Mouse (Mus musculus): ENCODE data around the gene Sox6.

DNA sequence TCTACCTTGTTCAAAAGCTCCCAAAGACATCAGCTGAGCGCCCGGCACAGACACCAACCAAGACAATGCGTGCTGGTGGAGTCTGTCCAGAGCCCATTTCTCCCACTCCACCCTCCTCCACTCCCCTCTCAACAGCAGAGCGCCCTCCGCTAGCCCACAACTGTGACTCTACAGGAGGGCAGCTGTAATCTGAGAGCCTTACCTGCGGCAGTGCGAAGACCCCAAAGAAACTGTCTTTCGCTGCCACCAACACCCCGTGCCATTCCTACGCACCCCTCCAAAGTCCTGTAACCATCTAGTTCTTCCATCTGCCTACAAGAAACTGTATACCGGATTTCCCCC, 571 bp upstream of the Sox6 start, which contains the start of gene 1110004F10Rik:
- TF ChIP-seq CTCF (conservative IDR thresholded peaks at IDR 0.05 in 1 of 2, IDR thresholded peaks at IDR 0.05 in 1 of 2; ENCODE audit: low read depth in 2 of 2, low read length in 2 of 2) (no peak), ELF1 (IDR thresholded peaks at IDR 0.05; ENCODE audit: low read depth, low read length) (no peak), POLR2A (IDR thresholded peaks at IDR 0.05; ENCODE audit: low read depth, low read length) (no peak), EP300 (IDR thresholded peaks at IDR 0.05; ENCODE audit: low read length) (no peak), GABPA (IDR thresholded peaks at IDR 0.05; ENCODE audit: insufficient replicate concordance, low read depth, low read length) (no peak), ZNF384 (IDR thresholded peaks at IDR 0.05; ENCODE audit: low read depth, low read length) (no peak)
